Mouse (Mus musculus): ENCODE results near the gene Arhgef12.

DNA sequence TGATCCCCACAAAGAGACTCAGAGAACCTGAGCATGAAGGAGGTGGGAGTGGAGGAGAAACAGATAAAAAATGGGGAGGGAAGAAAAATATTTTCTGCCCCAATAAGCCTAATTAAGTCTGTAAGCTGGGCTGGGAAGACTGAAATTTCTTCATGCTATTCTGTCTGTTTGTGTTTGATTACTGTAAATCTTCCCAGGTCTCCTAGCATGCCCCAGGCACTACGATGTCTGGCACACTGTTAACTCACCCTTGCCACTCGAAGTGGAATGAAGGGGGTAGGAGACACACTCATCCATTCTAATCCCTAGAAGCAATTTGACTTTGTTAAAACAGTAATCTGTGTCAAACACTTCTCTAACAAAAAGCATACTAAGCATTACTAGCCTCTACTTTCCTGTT, 35.3 kb downstream of the Arhgef12 start:
- TF ChIP-seq POLR2A (IDR thresholded peaks at IDR 0.05; ENCODE audit: extremely low read depth, insufficient read depth, low read length) (no peak), CTCF (IDR thresholded peaks at IDR 0.05; ENCODE audit: extremely low read depth, insufficient read depth, low read length) (no peak)

Measured in cortical plate, adult 2 months (tissue).